Comparison of ENCODE assay signal across 26 mouse cellular contexts in genomic region chr1:161199856-161200255, GRCm38 (mm10). TPM values are rescaled to one million over a fixed set of nuclear protein-coding genes. Genes with fewer than 3 reads are reported as not detected.
"Had no signal": no experiment of that assay in that cellular context is flagged by ENCODE, and none has a peak within 500 bp of the region (broad histone marks: within the 10 kb centered on the region; RNA-seq: fewer than 3 reads in every experiment).

No protein-coding gene starts in this region.

- H3K9me3 ChIP-seq: limb, embryonic 12.5 days; limb, embryonic 15.5 days; neural tube, embryonic 12.5 days; neural tube, embryonic 15.5 days had no signal

- H3K4me1 ChIP-seq: limb, embryonic 12.5 days; neural tube, embryonic 12.5 days had no signal

- DNase-seq: kidney, adult 18-20 months; kidney, postnatal 10 days; kidney, postnatal 36 days; left cerebral cortex, postnatal 4 days; liver, postnatal 0 days; lung, embryonic 14.5 days; midbrain, embryonic 14.5 days; retina, postnatal 1 day; thymus, adult 2 months; thymus, postnatal 14 days; thymus, postnatal 4 days had no signal

- ATAC-seq: liver, postnatal 0 days; lung, postnatal 0 days had no signal

- H3K9ac ChIP-seq: limb, embryonic 12.5 days; limb, embryonic 15.5 days; liver, embryonic 14.5 days; liver, postnatal 0 days; lung, embryonic 14.5 days; neural tube, embryonic 12.5 days; neural tube, embryonic 15.5 days had no signal

- H3K4me2 ChIP-seq: limb, embryonic 12.5 days; limb, embryonic 15.5 days; liver, embryonic 11.5 days; lung, embryonic 14.5 days; midbrain, embryonic 11.5 days; neural tube, embryonic 12.5 days; neural tube, embryonic 15.5 days had no signal

- H3K27ac ChIP-seq: limb, embryonic 12.5 days; limb, embryonic 15.5 days; liver, embryonic 14.5 days; macrophage; neural tube, embryonic 12.5 days; neural tube, embryonic 15.5 days; stomach, postnatal 0 days had no signal

- H3K27me3 ChIP-seq: limb, embryonic 12.5 days; limb, embryonic 15.5 days; neural tube, embryonic 12.5 days; neural tube, embryonic 15.5 days had no signal

- H3K4me3 ChIP-seq: limb, embryonic 12.5 days; limb, embryonic 15.5 days; neural tube, embryonic 12.5 days; neural tube, embryonic 15.5 days had no signal

- H3K36me3 ChIP-seq: limb, embryonic 12.5 days; limb, embryonic 15.5 days; neural tube, embryonic 12.5 days; neural tube, embryonic 15.5 days had no signal

RNA-seq across cellular contexts. Expression of gene Tex50, which starts 40.7 kb away (rescaled TPM):
- total RNA-seq: layer of hippocampus, postnatal 14 days; left cerebral cortex, postnatal 14 days; left cerebral cortex, postnatal 4 days; megakaryocyte-erythroid progenitor cell, adult 5-6 weeks had no signal
- polyA plus RNA-seq: limb, embryonic 15.5 days; liver, embryonic 11.5 days; liver, embryonic 14.5 days; liver, postnatal 0 days; lung, embryonic 14.5 days; lung, postnatal 0 days; macrophage; midbrain, embryonic 11.5 days; small intestine, adult 2 months; stomach, embryonic 14.5 days; stomach, postnatal 0 days; thymus, adult 2 months had no signal

RNA-seq across cellular contexts. Expression of gene Ankrd45, which starts 57.4 kb away (rescaled TPM):
- total RNA-seq: megakaryocyte-erythroid progenitor cell, adult 5-6 weeks had no signal
- polyA plus RNA-seq: liver, postnatal 0 days; macrophage; small intestine, adult 2 months had no signal
